Mouse (Mus musculus) embryonic facial prominence, embryonic 11.5 days (tissue): Measurements from ENCODE around the gene Yy1. TPM values are rescaled to one million over a fixed set of nuclear protein-coding genes. Genes with fewer than 3 reads are reported as not detected.

Experiments used
- ATAC-seq: fragments of 200-750 bp; cut with Nextera tagmentation; replicated peaks from 2 replicates; pipeline ENCODE4 v1.8.0; 2017; ENCODE audit warnings: low read depth; ENCODE audit not compliant: insufficient number of reproducible peaks, low FRiP score, low TSS enrichment
- DNase-seq: peaks from one replicate; pipeline ENCODE4 v3.0.0-alpha.2; 2015; ENCODE audit warnings: low spot score
- H3K27ac ChIP-seq: fragments of 300-500 bp; sonication (generic); replicated peaks from 2 replicates; pipeline ENCODE4 v1.5.1; 2014; ENCODE audit warnings: mild to moderate bottlenecking, low read depth, low read length, control low read depth
- H3K27me3 ChIP-seq: fragments of 300-500 bp; sonication (generic); 2 replicates; pipeline ENCODE4 v1.6.1; 2014; ENCODE audit warnings: mild to moderate bottlenecking, low read length, moderate library complexity, mixed read lengths; ENCODE audit not compliant: control insufficient read depth, insufficient read depth
- H3K36me3 ChIP-seq: fragments of 300-500 bp; sonication (generic); replicated peaks from 2 replicates; pipeline ENCODE4 v1.6.1; 2014; ENCODE audit warnings: low read depth, mild to moderate bottlenecking, low read length, moderate library complexity, mixed read lengths; ENCODE audit not compliant: control insufficient read depth, insufficient read depth
- H3K4me1 ChIP-seq: fragments of 300-500 bp; sonication (generic); 2 replicates; pipeline ENCODE4 v1.6.1; 2014; ENCODE audit warnings: low read length, mixed read lengths; ENCODE audit not compliant: control insufficient read depth, insufficient read depth
- H3K4me2 ChIP-seq: fragments of 300-500 bp; sonication (generic); 2 replicates; pipeline ENCODE4 v1.6.1; 2014; ENCODE audit warnings: low read depth, mild to moderate bottlenecking, control low read depth, low read length, moderate library complexity
- H3K4me3 ChIP-seq: fragments of 300-500 bp; sonication (generic); 2 replicates; pipeline ENCODE4 v1.5.1; 2014; ENCODE audit warnings: low read depth, low read length, control low read depth
- H3K9ac ChIP-seq: fragments of 300-500 bp; sonication (generic); replicated peaks from 2 replicates; pipeline ENCODE4 v1.6.1; 2014; ENCODE audit warnings: mild to moderate bottlenecking, control low read depth, low read length
- H3K9me3 ChIP-seq: fragments of 300-500 bp; sonication (generic); replicated peaks from 2 replicates; pipeline ENCODE4 v1.6.1; 2016; ENCODE audit warnings: mild to moderate bottlenecking, low read length, inconsistent platforms, mixed read lengths; ENCODE audit not compliant: control insufficient read depth
- WGBS: fragments of 180-500 bp; shearing (Covaris S2); extraction: QIAGEN DNeasy Blood & Tissue Kit; methylation state at CpG from one replicate; pipeline ENCODE4 v1.1.7; 2014; 5-methylcytosine and 5-hydroxymethylcytosine counted together
- polyA plus RNA-seq: library from polyadenylated mRNA; unstranded; fragments of >200 nt; fragmentation: Nextera tagmentation; extraction: Ambion mirVana; gene quantifications from 2 replicates; pipeline ENCODE4 v1.2.1, GENCODE M21; 2014

Yy1 gene
- polyA plus RNA-seq, 1 experiment from 2014 or later = 19.3 TPM

GRCm38 (mm10) chr12:108757717-108758257 is 35.0 kb upstream of the Yy1 start:
- Histone ChIP-seq H3K27me3 (no peaks in the 10 kb centered on the region), H3K9ac (peak overlapping the region; percentile 65), H3K4me2 (peak overlapping the region; percentile 73), H3K27ac (no peak overlapping the region), H3K4me3 (peak overlapping the region; percentile 58), H3K4me1 (no peaks in the 10 kb centered on the region), H3K9me3 (no peaks in the 10 kb centered on the region), H3K36me3 (no peaks in the 10 kb centered on the region)
- WGBS = 0% methylated on average over 41 of the region's 41 CpGs
- peak; percentile 98 for DNase-seq
- peak; percentile 92 for ATAC-seq

- Histone ChIP-seq H3K4me1 (no peaks in the 10 kb centered on the region), H3K9me3 (no peaks in the 10 kb centered on the region), H3K27ac (no peak overlapping the region), H3K27me3 (no peaks in the 10 kb centered on the region), H3K36me3 (no peaks in the 10 kb centered on the region), H3K4me3 (no peak overlapping the region), H3K4me2 (no peak overlapping the region), H3K9ac (no peak overlapping the region)
- WGBS = 69% methylated on average over 8 of the region's 8 CpGs
- DNase-seq (no peak), ATAC-seq (no peak)
These were observed 34.5 kb upstream of the Yy1 start for GRCm38 (mm10) chr12:108758273-108758672.

GRCm38 (mm10) chr12:108758682-108759081 is 34.1 kb upstream of the Yy1 start:
- DNase-seq (no peak), ATAC-seq (no peak; the same call in 1 of the 2 replicates)
- H3K9ac ChIP-seq = no peak overlapping the region
- H3K27me3 ChIP-seq = no peaks in the 10 kb centered on the region
- no peak overlapping the region for H3K4me2 ChIP-seq
- H3K4me1 ChIP-seq = no peaks in the 10 kb centered on the region
- no peaks in the 10 kb centered on the region for H3K9me3 ChIP-seq
- WGBS = 80% methylated on average over 13 of the region's 13 CpGs
- no peak overlapping the region for H3K27ac ChIP-seq
- H3K36me3 ChIP-seq = no peaks in the 10 kb centered on the region
- H3K4me3 ChIP-seq = no peak overlapping the region

- H3K4me1 ChIP-seq = no peaks in the 10 kb centered on the region
- H3K27ac ChIP-seq = no peak overlapping the region
- no peaks in the 10 kb centered on the region for H3K27me3 ChIP-seq
- no peak overlapping the region for H3K9ac ChIP-seq
- WGBS = 84% methylated on average over 11 of the region's 11 CpGs
- H3K36me3 ChIP-seq = no peaks in the 10 kb centered on the region
- H3K4me3 ChIP-seq = no peak overlapping the region
- ATAC-seq (no peak), DNase-seq (no peak)
- no peaks in the 10 kb centered on the region for H3K9me3 ChIP-seq
- H3K4me2 ChIP-seq = no peak overlapping the region
These were observed 33.5 kb upstream of the Yy1 start for GRCm38 (mm10) chr12:108759266-108759665.

- Histone ChIP-seq H3K4me2 (no peak overlapping the region), H3K4me3 (no peak overlapping the region)
- 81% methylated on average over 6 of the region's 6 CpGs for WGBS
These were observed 32.8 kb upstream of the Yy1 start for GRCm38 (mm10) chr12:108760016-108760415.

GRCm38 (mm10) chr12:108760500-108761020 is 32.2 kb upstream of the Yy1 start:
- no peak for ATAC-seq
- H3K9ac ChIP-seq = no peak overlapping the region
- H3K4me1 ChIP-seq = no peaks in the 10 kb centered on the region
- H3K4me3 ChIP-seq = no peak overlapping the region
- no peaks in the 10 kb centered on the region for H3K27me3 ChIP-seq
- no peaks in the 10 kb centered on the region for H3K9me3 ChIP-seq
- no peak for DNase-seq
- 71% methylated on average over 9 of the region's 9 CpGs for WGBS
- no peak overlapping the region for H3K4me2 ChIP-seq
- no peak overlapping the region for H3K27ac ChIP-seq
- H3K36me3 ChIP-seq = no peaks in the 10 kb centered on the region

More at GRCm38 (mm10) chr12:108760016-108760415, 32.8 kb upstream of the Yy1 start:
- DNase-seq (no peak), ATAC-seq (no peak)
- H3K4me1 ChIP-seq = no peaks in the 10 kb centered on the region
- H3K27ac ChIP-seq = no peak overlapping the region
- no peaks in the 10 kb centered on the region for H3K27me3 ChIP-seq
- no peaks in the 10 kb centered on the region for H3K9me3 ChIP-seq
- no peaks in the 10 kb centered on the region for H3K36me3 ChIP-seq
- H3K9ac ChIP-seq = no peak overlapping the region

- Histone ChIP-seq H3K27me3 (no peaks in the 10 kb centered on the region), H3K9ac (no peak overlapping the region), H3K4me1 (no peaks in the 10 kb centered on the region), H3K36me3 (no peaks in the 10 kb centered on the region), H3K4me2 (no peak overlapping the region), H3K9me3 (no peaks in the 10 kb centered on the region), H3K27ac (no peak overlapping the region), H3K4me3 (no peak overlapping the region)
- ATAC-seq = no peak
- DNase-seq = no peak
- 62% methylated on average over 4 of the region's 4 CpGs for WGBS
These were observed 31.6 kb upstream of the Yy1 start for GRCm38 (mm10) chr12:108761209-108761608.

GRCm38 (mm10) chr12:108761665-108762064 is 31.1 kb upstream of the Yy1 start:
- H3K27ac ChIP-seq = no peak overlapping the region
- DNase-seq (no peak), ATAC-seq (no peak)
- 82% methylated on average over 4 of the region's 4 CpGs for WGBS
- H3K4me2 ChIP-seq = no peak overlapping the region
- no peaks in the 10 kb centered on the region for H3K36me3 ChIP-seq
- H3K9me3 ChIP-seq = no peaks in the 10 kb centered on the region
- no peak overlapping the region for H3K9ac ChIP-seq
- no peak overlapping the region for H3K4me3 ChIP-seq
- H3K27me3 ChIP-seq = no peaks in the 10 kb centered on the region
- H3K4me1 ChIP-seq = no peaks in the 10 kb centered on the region
